Comparison of ENCODE assay signal across 29 mouse cellular contexts in genomic region chr11:100178307-100178706, GRCm38 (mm10). TPM values are rescaled to one million over a fixed set of nuclear protein-coding genes. Genes with fewer than 3 reads are reported as not detected.
"Had no signal": no experiment of that assay in that cellular context is flagged by ENCODE, and none has a peak within 500 bp of the region (broad histone marks: within the 10 kb centered on the region; RNA-seq: fewer than 3 reads in every experiment).

No protein-coding gene starts in this region.

- H3K36me3 ChIP-seq: intestine, embryonic 15.5 days; kidney, embryonic 15.5 days; liver, embryonic 13.5 days; stomach, embryonic 15.5 days had no signal

- ATAC-seq: intestine, embryonic 15.5 days had no signal

- H3K4me3 ChIP-seq: intestine, embryonic 15.5 days; kidney, embryonic 15.5 days; left cerebral cortex, adult 2 months; liver, embryonic 13.5 days; stomach, embryonic 15.5 days had no signal

- DNase-seq: kidney, adult 11 months; kidney, adult 8-10 months; kidney, postnatal 10 days; kidney, postnatal 36 days; liver, embryonic 13.5 days; lung, adult 2 months; lung, postnatal 14 days; lung, postnatal 4 days; midbrain, embryonic 14.5 days; right cerebral cortex, postnatal 25 days; spleen, adult 18-20 months; thymus, postnatal 25 days had no signal

- H3K9me3 ChIP-seq: intestine, embryonic 15.5 days; kidney, embryonic 15.5 days; liver, embryonic 13.5 days; stomach, embryonic 15.5 days had no signal

- H3K9ac ChIP-seq: intestine, embryonic 15.5 days; kidney, embryonic 15.5 days; liver, embryonic 13.5 days; stomach, embryonic 15.5 days had no signal

- H3K4me1 ChIP-seq: intestine, embryonic 15.5 days; kidney, embryonic 15.5 days; liver, embryonic 13.5 days; stomach, embryonic 15.5 days had no signal

- H3K27me3 ChIP-seq: intestine, embryonic 15.5 days; kidney, embryonic 15.5 days; liver, embryonic 13.5 days; stomach, embryonic 15.5 days had no signal

- H3K4me2 ChIP-seq: intestine, embryonic 15.5 days; kidney, embryonic 15.5 days; liver, embryonic 13.5 days; midbrain, embryonic 11.5 days; stomach, embryonic 15.5 days had no signal

- H3K27ac ChIP-seq: intestine, embryonic 15.5 days; kidney, embryonic 15.5 days; left cerebral cortex, adult 2 months; liver, embryonic 13.5 days; stomach, embryonic 15.5 days had no signal

RNA-seq across cellular contexts. Expression of gene Krt9, which starts 14.7 kb away (rescaled TPM):
- total RNA-seq: liver, adult 2 months; megakaryocyte progenitor cell, adult 5-6 weeks; megakaryocyte-erythroid progenitor cell, adult 5-6 weeks; midbrain, postnatal 0 days had no signal
- polyA plus RNA-seq: intestine, embryonic 15.5 days; kidney, embryonic 15.5 days; liver, adult 2 months; liver, embryonic 13.5 days; liver, embryonic 16.5 days; lung, adult 2 months; lung, embryonic 16.5 days; midbrain, embryonic 11.5 days; midbrain, embryonic 14.5 days; midbrain, postnatal 0 days; neural tube, embryonic 11.5 days; stomach, embryonic 15.5 days; urinary bladder, adult 2 months had no signal

RNA-seq across cellular contexts. Expression of gene Krt14, which starts 29.0 kb away (rescaled TPM):
- total RNA-seq: layer of hippocampus, adult 18-20 months; left cerebral cortex, adult 2 months; left cerebral cortex, postnatal 36 days; liver, adult 2 months; megakaryocyte progenitor cell, adult 5-6 weeks; megakaryocyte-erythroid progenitor cell, adult 5-6 weeks had no signal
- polyA plus RNA-seq: liver, adult 2 months; midbrain, embryonic 14.5 days had no signal

RNA-seq across cellular contexts. Expression of gene Krt19, which starts 29.8 kb away (rescaled TPM):
- total RNA-seq: layer of hippocampus, adult 18-20 months; left cerebral cortex, adult 2 months; left cerebral cortex, postnatal 36 days; megakaryocyte progenitor cell, adult 5-6 weeks; megakaryocyte-erythroid progenitor cell, adult 5-6 weeks had no signal

RNA-seq across cellular contexts. Expression of gene Krt15, which starts 42.6 kb away (rescaled TPM):
- total RNA-seq: left cerebral cortex, adult 2 months; left cerebral cortex, postnatal 36 days; liver, adult 2 months; megakaryocyte progenitor cell, adult 5-6 weeks; megakaryocyte-erythroid progenitor cell, adult 5-6 weeks had no signal
- polyA plus RNA-seq: liver, adult 2 months; midbrain, embryonic 14.5 days; neural tube, embryonic 14.5 days had no signal

RNA-seq across cellular contexts. Expression of gene Krt13, which starts 56.9 kb away (rescaled TPM):
- total RNA-seq: layer of hippocampus, adult 18-20 months; left cerebral cortex, adult 2 months; left cerebral cortex, postnatal 36 days; liver, adult 2 months; megakaryocyte progenitor cell, adult 5-6 weeks; megakaryocyte-erythroid progenitor cell, adult 5-6 weeks; midbrain, postnatal 0 days had no signal
- polyA plus RNA-seq: limb, embryonic 11.5 days; liver, adult 2 months; liver, embryonic 16.5 days; midbrain, embryonic 11.5 days; midbrain, embryonic 14.5 days; midbrain, postnatal 0 days; neural tube, embryonic 11.5 days; neural tube, embryonic 14.5 days had no signal
